Mouse (Mus musculus) spleen, adult 18-20 months (tissue): ENCODE measurements around the gene Asic5.

Experiments
- DNase-seq, 2 experiments: peaks; one replicate each; pipeline ENCODE4 v3.0.0; 2022; ENCODE audit warnings: mixed read lengths in 2 of 2

Asic5 gene

DNA sequence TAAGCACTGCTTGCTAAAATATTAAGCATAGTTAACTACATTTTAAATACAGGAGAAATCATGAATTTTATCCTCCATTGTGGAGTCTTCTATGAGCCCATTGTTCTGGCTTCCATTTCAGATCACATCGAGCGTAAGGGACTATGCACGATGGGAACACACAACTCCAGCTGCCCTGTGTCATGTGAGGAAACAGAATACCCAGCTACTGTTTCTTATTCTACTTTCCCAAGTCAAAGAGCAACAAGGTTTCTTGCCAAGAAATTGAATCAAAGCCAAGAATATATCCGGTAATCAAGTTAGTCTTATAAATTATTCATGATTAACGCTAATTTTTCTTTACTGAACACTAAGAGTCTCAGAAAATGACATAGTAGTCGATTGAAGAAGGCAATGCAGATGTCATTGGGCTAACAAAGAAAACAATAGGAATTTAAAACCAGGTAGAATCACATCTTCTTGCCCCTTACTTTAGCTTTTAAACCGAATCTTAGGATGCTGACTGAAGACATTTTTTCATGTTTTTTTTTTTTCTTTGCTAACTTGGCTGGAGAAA lies 32.1 kb downstream of the Asic5 start:
- no peak for DNase-seq

- DNase-seq = no peak
These were observed 40.4 kb downstream of the Asic5 start for GRCm38 (mm10) chr3:82022421-82022920.

- no peak for DNase-seq
These were observed 41.0 kb downstream of the Asic5 start for GRCm38 (mm10) chr3:82023065-82023464.

GRCm38 (mm10) chr3:82027286-82027685 lies 45.2 kb downstream of the Asic5 start:
- no peak for DNase-seq

GRCm38 (mm10) chr3:82029229-82029628 lies 47.1 kb downstream of the Asic5 start:
- no peak for DNase-seq

- no peak for DNase-seq
These were observed 48.1 kb downstream of the Asic5 start for GRCm38 (mm10) chr3:82030008-82030748.

GRCm38 (mm10) chr3:82036262-82037044 lies 54.4 kb downstream of the Asic5 start:
- DNase-seq = no peak

GRCm38 (mm10) chr3:82043676-82044075 lies 61.6 kb downstream of the Asic5 start:
- DNase-seq = no peak

- DNase-seq = no peak
These were observed 62.8 kb downstream of the Asic5 start for GRCm38 (mm10) chr3:82044902-82045301.

DNA sequence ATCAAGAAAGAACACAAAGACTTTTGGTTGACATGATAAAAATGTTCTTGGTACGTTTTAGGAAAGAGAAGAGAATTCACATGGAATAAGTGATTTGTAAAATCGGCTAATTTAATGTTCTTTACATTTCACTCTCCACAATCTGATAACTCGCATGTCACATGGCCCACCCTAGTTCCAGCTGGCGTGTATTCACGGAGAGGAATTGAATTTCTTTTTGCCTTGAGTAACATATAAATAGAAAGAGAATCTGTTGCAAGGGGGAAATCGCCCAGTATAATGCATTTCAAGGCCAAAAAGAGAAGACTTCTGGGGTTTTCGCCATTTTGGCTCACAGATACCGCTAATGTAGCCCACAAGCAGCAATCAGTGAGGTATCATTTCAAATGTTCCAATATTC lies 64.0 kb downstream of the Asic5 start:
- no peak for DNase-seq

DNA sequence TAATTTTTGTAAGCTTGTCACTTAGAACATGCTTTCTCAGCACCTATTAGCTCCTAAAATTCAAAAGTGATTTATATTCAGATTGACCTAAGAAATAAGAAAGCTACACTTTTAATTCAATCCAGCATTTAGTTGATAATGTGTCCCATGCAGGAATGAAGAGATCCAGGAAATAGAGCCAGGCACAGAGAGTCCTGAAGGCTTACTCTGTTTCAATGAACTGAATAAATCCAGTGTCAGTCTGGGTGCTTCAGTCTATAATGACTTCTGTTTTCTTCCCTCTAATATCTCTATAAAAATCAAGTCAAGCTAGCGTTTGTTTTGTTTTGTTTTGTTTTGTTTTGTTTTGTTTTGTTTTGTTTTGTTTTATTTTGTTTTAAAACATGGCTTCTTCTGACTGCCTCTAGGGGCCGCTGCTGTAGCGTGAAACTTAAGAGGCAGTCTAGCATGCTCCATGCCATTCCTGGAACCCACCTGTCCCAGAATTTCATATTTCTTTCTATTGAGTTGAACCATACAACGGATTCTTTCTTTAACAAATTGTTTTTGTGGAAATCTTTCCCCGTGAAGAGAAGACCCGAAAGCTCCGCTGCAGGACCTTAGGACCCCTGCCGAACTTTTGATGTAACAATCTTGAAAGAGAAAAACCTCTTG lies 65.1 kb downstream of the Asic5 start:
- DNase-seq = peak in 1 of 2 experiments; percentile 10

DNA sequence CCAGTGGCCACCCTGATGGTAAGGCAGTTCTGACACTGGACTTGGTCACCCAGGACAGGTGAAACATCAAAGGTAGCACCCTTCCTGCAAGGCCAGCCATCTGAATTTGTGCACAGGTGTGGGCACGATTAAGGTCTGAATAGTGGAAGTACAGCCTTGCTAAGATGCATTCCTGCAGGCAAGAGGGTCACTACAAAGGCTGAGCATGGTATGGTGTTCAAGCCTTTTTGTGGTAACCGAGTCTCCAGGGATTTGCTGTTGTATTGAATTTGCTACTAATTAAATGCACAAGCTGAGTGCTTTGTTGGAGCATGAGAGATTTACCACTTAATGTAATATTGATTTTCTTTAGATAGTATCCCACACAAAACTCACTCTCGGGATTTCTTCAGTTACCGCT lies 66.0 kb downstream of the Asic5 start:
- DNase-seq = no peak

DNA sequence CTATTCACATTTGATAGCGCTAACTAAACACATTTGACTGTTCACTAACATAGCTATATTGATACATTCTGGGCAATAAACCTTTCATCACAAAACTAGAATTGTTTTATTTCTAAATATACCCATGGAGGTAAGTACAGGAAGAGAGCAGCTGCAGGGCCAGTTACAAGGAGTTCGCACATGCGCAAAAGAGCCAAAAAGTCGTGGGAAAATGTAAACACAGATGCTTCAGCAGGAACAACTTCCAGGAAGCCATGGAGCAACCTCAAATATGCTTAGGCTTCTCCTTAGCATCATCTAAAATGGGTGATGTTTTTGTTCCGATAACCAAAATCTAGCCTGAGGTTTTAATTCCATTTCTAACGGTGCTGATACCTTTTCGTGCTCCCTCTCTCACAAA lies 66.6 kb downstream of the Asic5 start:
- no peak for DNase-seq

DNA sequence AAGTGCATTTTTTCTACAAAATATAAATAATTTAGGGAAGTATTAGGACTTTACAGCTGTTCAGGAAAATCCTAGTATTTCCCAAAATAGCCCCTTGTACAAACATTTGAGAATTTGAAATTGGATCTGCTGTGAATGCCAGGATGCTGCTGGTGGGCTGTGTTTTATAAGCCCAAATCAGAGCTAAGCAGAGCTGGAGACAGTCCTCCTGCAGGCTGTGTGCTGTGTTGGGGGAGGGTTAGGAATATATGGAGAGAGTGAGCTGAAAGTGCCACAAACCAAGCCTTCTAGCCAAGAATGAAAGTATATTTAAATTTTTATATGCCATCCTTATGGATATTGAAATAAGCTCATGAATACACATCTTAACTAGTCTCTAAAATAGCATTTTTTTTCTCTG lies 69.4 kb downstream of the Asic5 start:
- DNase-seq = no peak

GRCm38 (mm10) chr3:82052029-82052428 lies 69.9 kb downstream of the Asic5 start:
- no peak for DNase-seq

- no peak for DNase-seq
These were observed 72.3 kb downstream of the Asic5 start for GRCm38 (mm10) chr3:82054283-82054974.

DNA sequence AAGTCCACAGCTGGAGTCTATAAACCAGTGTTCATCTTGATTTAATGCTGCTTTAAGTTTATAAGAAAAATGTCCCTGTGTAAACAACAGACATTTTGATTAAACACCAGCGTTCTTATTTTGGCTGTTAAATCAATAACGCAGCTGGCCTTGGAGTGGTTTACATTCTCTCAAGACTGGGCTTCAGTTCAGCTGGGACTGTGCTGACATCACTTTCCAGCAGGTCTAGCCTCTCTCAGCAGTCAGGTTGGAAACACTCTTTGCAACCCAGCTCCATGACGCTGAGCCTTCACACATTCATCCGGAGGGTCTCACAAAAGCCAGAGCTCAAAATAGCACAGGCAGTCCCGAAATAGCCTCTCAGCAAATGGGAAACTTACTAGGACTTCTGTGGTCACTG lies 75.1 kb downstream of the Asic5 start:
- DNase-seq = no peak

DNA sequence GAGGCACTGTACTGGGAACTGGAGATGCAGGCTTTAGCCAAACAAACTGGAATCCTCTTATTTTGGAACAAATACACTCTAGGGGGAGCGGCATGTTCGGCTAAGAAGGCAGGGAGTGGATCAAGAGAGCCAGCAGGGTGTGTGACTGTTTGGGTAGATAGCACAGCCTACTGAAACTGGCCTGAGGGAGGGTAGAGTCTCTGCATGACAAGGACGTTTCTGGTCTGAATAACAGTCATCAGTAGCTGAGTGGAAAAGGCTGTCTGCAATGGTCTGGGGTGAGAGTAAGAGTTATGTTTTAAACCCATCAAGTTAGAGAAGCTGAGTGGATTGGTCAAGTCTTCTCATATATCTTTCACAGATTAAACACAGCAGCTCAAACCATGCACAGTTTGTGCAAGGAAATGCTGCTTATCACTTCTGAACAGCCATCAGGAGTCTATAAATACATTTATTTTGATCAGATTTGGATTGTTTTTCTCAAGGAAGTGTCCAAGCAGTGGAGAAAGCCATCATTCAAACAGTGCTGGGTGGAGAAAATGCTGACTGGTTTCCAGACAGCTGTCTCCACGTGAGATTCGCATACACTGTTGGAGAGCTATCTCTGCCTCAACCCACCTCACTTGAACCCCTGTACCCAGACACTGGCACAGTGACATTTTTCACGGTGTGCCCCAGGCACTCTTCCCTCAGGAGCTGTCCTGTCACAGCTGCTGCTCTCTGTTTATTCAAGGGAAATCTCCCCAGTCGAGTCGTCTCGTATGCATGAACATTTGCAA lies 79.5 kb downstream of the Asic5 start:
- DNase-seq = no peak

GRCm38 (mm10) chr3:82067830-82068229 lies 85.7 kb downstream of the Asic5 start:
- no peak for DNase-seq
